Comparison of ENCODE assay signal across 24 mouse cellular contexts in the genomic region with DNA sequence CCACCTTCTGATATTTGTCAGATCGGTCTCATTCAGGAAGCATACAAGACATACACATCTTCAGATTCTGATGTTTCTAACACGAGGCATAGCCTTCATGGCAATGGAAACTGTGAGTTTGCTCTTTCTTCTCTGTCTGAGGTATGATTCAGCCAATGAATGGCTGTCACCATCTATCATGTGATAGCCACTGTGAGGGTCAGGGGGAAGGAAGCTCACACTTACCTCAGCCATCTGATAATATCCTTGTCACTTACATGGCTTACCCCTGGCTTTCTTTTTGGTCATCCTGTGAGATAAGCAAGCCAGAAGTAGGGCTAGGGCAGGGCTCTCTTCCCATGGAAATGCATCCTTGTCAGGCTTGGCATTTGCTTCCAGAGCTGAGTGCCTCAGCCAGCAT.
"Had no signal": no experiment of that assay in that cellular context is flagged by ENCODE, and none has a peak within 500 bp of the region (broad histone marks: within the 10 kb centered on the region; RNA-seq: fewer than 3 reads in every experiment).

No protein-coding gene starts in this region.

- H3K4me1 ChIP-seq: intestine, embryonic 15.5 days had no signal

- ATAC-seq: hindbrain, embryonic 16.5 days; inflammation-experienced regulatory T-cells, adult 6 months; intestine, embryonic 15.5 days; intestine, postnatal 0 days had no signal

- H3K4me2 ChIP-seq: heart, embryonic 12.5 days; hindbrain, embryonic 13.5 days; intestine, embryonic 15.5 days; limb, embryonic 12.5 days; liver, embryonic 11.5 days; liver, embryonic 13.5 days had no signal

- H3K27me3 ChIP-seq: heart, embryonic 12.5 days; hindbrain, embryonic 13.5 days; intestine, embryonic 15.5 days; limb, embryonic 12.5 days; liver, embryonic 13.5 days had no signal

- H3K36me3 ChIP-seq: heart, embryonic 10.5 days; heart, embryonic 12.5 days; hindbrain, embryonic 13.5 days; intestine, embryonic 15.5 days; limb, embryonic 10.5 days; limb, embryonic 12.5 days; liver, embryonic 13.5 days had no signal

- H3K4me3 ChIP-seq: gastrocnemius, adult 2 months; heart, embryonic 10.5 days; heart, embryonic 12.5 days; hindbrain, embryonic 13.5 days; intestine, embryonic 15.5 days; layer of hippocampus, adult 2 months; limb, embryonic 10.5 days; limb, embryonic 12.5 days; liver, embryonic 13.5 days had no signal

- H3K27ac ChIP-seq: gastrocnemius, adult 2 months; heart, embryonic 10.5 days; hindbrain, embryonic 13.5 days; intestine, embryonic 15.5 days; layer of hippocampus, adult 2 months; limb, embryonic 10.5 days; limb, embryonic 12.5 days; liver, embryonic 13.5 days had no signal

- H3K9me3 ChIP-seq: heart, embryonic 10.5 days; heart, embryonic 12.5 days; hindbrain, embryonic 13.5 days; intestine, embryonic 15.5 days; limb, embryonic 10.5 days; limb, embryonic 12.5 days; liver, embryonic 13.5 days had no signal

- DNase-seq: gastrocnemius, adult 2 months; gastrocnemius, postnatal 10 days; gastrocnemius, postnatal 25 days; heart, adult 18-20 months; heart, postnatal 4 days; kidney, adult 18-20 months; kidney, adult 8-10 months; kidney, postnatal 10 days; kidney, postnatal 25 days; kidney, postnatal 4 days; layer of hippocampus, postnatal 36 days; liver; liver, embryonic 13.5 days had no signal

- H3K9ac ChIP-seq: heart, embryonic 12.5 days; hindbrain, embryonic 13.5 days; intestine, embryonic 15.5 days; limb, embryonic 12.5 days; liver, embryonic 13.5 days had no signal
